Mouse (Mus musculus) bone marrow, adult 2 months (tissue): Measurements from ENCODE around the gene Olfr564.

Experiments
- CTCF ChIP-seq: fragments of 200-500 bp; IDR thresholded peaks from 2 replicates; pipeline ENCODE4 v1.5.1; 2011; ENCODE audit warnings: low read length, control low read depth; ENCODE audit not compliant: control insufficient read depth, insufficient read depth
- POLR2A ChIP-seq: fragments of 200-500 bp; IDR thresholded peaks from 2 replicates; pipeline ENCODE4 v1.6.1; 2011; ENCODE audit warnings: low read depth, mild to moderate bottlenecking, control low read depth, low read length, borderline replicate concordance; ENCODE audit not compliant: control insufficient read depth

GRCm38 (mm10) chr7:102803180-102803579 is at the start of gene Olfr564:
- TF ChIP-seq POLR2A, result no peak
- no peak for TF ChIP-seq CTCF
